Mouse (Mus musculus): ENCODE measurements around the gene Myl6. TPM values are rescaled to one million over a fixed set of nuclear protein-coding genes. Genes with fewer than 3 reads are reported as not detected.

Gene Myl6
- polyA plus RNA-seq, 1 experiment from 2014 or later: 742 TPM

DNA sequence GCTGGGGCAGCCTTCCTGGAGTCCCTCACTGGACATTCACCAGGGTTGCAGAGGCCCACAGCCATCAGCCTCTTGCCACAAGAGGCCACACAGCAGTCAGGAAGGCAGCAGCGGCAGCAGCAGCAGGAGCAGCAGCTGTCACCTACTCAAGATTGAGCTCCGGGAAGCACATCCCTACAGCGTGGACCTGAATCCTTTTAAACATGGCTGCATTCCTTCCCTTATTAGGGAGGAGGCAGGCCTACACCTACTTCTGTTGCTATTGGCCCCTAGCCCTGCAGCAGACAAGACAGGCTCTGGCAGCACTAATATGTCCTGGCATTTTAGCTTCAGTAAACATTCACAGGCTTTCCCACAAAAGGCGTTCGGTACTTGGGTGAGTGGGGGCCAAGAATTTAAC, 3.7 kb downstream of the Myl6 start:
- DNase-seq (ENCODE audit: low spot score) (no peak), ATAC-seq (ENCODE audit: low FRiP score) (no peak)
- WGBS: 72% methylated on average over 5 of the region's 5 CpGs
- H3K9me3 ChIP-seq (ENCODE audit: control insufficient read depth, low read length): no peaks in the 10 kb centered on the region
- no peak overlapping the region for H3K9ac ChIP-seq (ENCODE audit: low read depth, low read length)
- peak overlapping the region; percentile 19; the same call in 1 of the 2 replicates for H3K27ac ChIP-seq (ENCODE audit: low read depth, low read length)
- H3K4me1 ChIP-seq (replicated peaks; ENCODE audit: control insufficient read depth, insufficient read depth, low read length): peaks cover 11% of the 10 kb centered on the region
- H3K27me3 ChIP-seq (ENCODE audit: control insufficient read depth, insufficient read depth, low read length): no peaks in the 10 kb centered on the region
- H3K4me3 ChIP-seq (ENCODE audit: low read depth, low read length): 0 out of 2 replicates have a peak overlapping the region, but pooled peaks have one; percentile 2
- H3K36me3 ChIP-seq (ENCODE audit: control insufficient read depth, insufficient read depth, low read length): peaks cover 17% of the 10 kb centered on the region; the same call in 1 of the 2 replicates
- no peak overlapping the region for H3K4me2 ChIP-seq (replicated peaks; ENCODE audit: low read depth, low read length)

DNA sequence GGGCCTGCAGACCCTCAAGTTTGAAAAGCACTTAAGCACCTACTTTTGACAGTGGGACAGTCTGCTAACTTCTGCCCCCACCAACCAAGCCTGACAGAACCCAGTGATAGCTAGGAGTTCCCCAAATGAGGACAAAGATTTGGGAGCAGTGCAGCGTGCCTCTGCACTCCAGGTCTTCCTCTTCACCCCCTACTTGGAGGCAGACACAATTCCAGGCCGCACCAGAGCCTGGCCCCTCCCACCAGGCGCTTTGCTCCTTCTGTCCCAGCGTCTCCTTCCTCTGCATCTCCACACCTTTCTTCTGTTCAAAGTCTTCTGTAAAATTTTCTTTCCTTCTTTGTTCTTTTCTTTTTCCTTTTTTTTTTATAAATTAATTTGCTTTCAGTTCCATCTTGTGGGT, 4.2 kb downstream of the Myl6 start:
- Histone ChIP-seq H3K36me3 (ENCODE audit: control insufficient read depth, insufficient read depth, low read length) (peaks cover 17% of the 10 kb centered on the region; the same call in 1 of the 2 replicates), H3K27ac (ENCODE audit: low read depth, low read length) (no peak overlapping the region), H3K27me3 (ENCODE audit: control insufficient read depth, insufficient read depth, low read length) (no peaks in the 10 kb centered on the region), H3K4me1 (replicated peaks; ENCODE audit: control insufficient read depth, insufficient read depth, low read length) (peaks cover 9% of the 10 kb centered on the region), H3K4me2 (replicated peaks; ENCODE audit: low read depth, low read length) (no peak overlapping the region), H3K9ac (ENCODE audit: low read depth, low read length) (no peak overlapping the region), H3K4me3 (ENCODE audit: low read depth, low read length) (0 out of 2 replicates have a peak overlapping the region, but pooled peaks have one; percentile 2), H3K9me3 (ENCODE audit: control insufficient read depth, low read length) (no peaks in the 10 kb centered on the region)
- ATAC-seq (ENCODE audit: low FRiP score): no peak
- no peak for DNase-seq (ENCODE audit: low spot score)
- 65% methylated on average over 4 of the region's 4 CpGs for WGBS

- no peak overlapping the region for H3K4me2 ChIP-seq (replicated peaks; ENCODE audit: low read depth, low read length)
- H3K36me3 ChIP-seq (ENCODE audit: control insufficient read depth, insufficient read depth, low read length): peaks cover 17% of the 10 kb centered on the region; the same call in 1 of the 2 replicates
- no peak overlapping the region for H3K9ac ChIP-seq (ENCODE audit: low read depth, low read length)
- no peak overlapping the region for H3K27ac ChIP-seq (ENCODE audit: low read depth, low read length)
- no peaks in the 10 kb centered on the region for H3K9me3 ChIP-seq (ENCODE audit: control insufficient read depth, low read length)
- no peaks in the 10 kb centered on the region for H3K27me3 ChIP-seq (ENCODE audit: control insufficient read depth, insufficient read depth, low read length)
- H3K4me1 ChIP-seq (replicated peaks; ENCODE audit: control insufficient read depth, insufficient read depth, low read length): peaks cover 5% of the 10 kb centered on the region
- 74% methylated on average over 5 of the region's 5 CpGs for WGBS
- no peak for ATAC-seq (ENCODE audit: low FRiP score)
- H3K4me3 ChIP-seq (ENCODE audit: low read depth, low read length): no peak overlapping the region
- DNase-seq (ENCODE audit: low spot score): no peak
These were observed 4.6 kb downstream of the Myl6 start for GRCm38 (mm10) chr10:128489380-128489779.

GRCm38 (mm10) chr10:128488776-128489175, 5.2 kb downstream of the Myl6 start:
- H3K4me3 ChIP-seq (ENCODE audit: low read depth, low read length): no peak overlapping the region
- peaks cover 17% of the 10 kb centered on the region; the same call in 1 of the 2 replicates for H3K36me3 ChIP-seq (ENCODE audit: control insufficient read depth, insufficient read depth, low read length)

DNA sequence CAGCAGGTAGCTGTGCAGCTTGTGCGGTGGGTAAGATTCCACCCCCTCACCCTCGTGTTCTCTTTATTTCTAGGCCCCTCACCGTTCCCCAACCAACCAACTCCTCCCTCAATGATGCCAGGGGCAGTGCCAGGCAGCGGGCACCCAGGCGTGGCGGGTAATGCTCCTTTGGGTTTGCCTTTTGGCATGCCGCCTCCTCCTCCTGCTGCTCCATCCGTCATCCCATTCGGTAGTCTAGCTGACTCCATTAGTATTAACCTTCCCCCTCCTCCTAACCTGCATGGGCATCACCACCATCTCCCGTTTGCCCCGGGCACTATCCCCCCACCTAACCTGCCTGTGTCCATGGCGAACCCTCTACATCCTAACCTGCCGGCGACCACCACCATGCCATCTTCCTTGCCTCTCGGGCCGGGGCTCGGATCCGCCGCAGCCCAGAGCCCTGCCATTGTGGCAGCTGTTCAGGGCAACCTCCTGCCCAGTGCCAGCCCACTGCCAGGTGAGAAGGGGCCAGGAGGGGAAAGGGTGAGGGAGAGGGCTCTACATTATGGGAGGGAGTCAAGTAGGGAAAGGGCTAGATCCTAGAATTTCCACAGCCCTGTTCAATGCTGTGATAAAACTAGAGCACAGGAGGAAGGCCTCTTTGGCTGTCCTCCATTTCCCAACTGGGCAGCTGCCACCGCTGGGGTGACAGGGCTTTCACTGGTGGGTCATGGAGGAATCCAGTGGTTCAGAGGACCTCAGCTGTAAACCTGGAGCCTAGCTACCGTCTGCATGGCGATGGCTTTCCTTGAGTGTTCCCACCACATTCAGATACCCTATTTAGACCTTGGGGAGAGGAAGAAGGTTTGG, 5.9 kb downstream of the Myl6 start:
- H3K4me1 ChIP-seq (replicated peaks; ENCODE audit: control insufficient read depth, insufficient read depth, low read length): peaks cover 5% of the 10 kb centered on the region; the same call in 1 of the 2 replicates
- no peaks in the 10 kb centered on the region for H3K27me3 ChIP-seq (ENCODE audit: control insufficient read depth, insufficient read depth, low read length)
- no peaks in the 10 kb centered on the region for H3K9me3 ChIP-seq (ENCODE audit: control insufficient read depth, low read length)
- no peak overlapping the region for H3K4me3 ChIP-seq (ENCODE audit: low read depth, low read length)
- H3K9ac ChIP-seq (ENCODE audit: low read depth, low read length): no peak overlapping the region
- peaks cover 20% of the 10 kb centered on the region; the same call in 1 of the 2 replicates for H3K36me3 ChIP-seq (ENCODE audit: control insufficient read depth, insufficient read depth, low read length)
- DNase-seq (ENCODE audit: low spot score) (no peak), ATAC-seq (ENCODE audit: low FRiP score) (no peak)
- H3K4me2 ChIP-seq (replicated peaks; ENCODE audit: low read depth, low read length): no peak overlapping the region
- WGBS: 94% methylated on average over 22 of the region's 22 CpGs
- no peak overlapping the region for H3K27ac ChIP-seq (ENCODE audit: low read depth, low read length)

More at GRCm38 (mm10) chr10:128488776-128489175, 5.2 kb downstream of the Myl6 start:
- Histone ChIP-seq H3K9me3 (ENCODE audit: control insufficient read depth, low read length) (no peaks in the 10 kb centered on the region), H3K4me2 (replicated peaks; ENCODE audit: low read depth, low read length) (no peak overlapping the region), H3K27me3 (ENCODE audit: control insufficient read depth, insufficient read depth, low read length) (no peaks in the 10 kb centered on the region), H3K27ac (ENCODE audit: low read depth, low read length) (no peak overlapping the region), H3K9ac (ENCODE audit: low read depth, low read length) (no peak overlapping the region), H3K4me1 (replicated peaks; ENCODE audit: control insufficient read depth, insufficient read depth, low read length) (peaks cover 5% of the 10 kb centered on the region; the same call in 1 of the 2 replicates)
- DNase-seq (ENCODE audit: low spot score) (no peak), ATAC-seq (ENCODE audit: low FRiP score) (no peak)
- whole genome bisulfite sequencing: 94% methylated on average over 4 of the region's 4 CpGs

- peaks cover 32% of the 10 kb centered on the region for H3K36me3 ChIP-seq (ENCODE audit: control insufficient read depth, insufficient read depth, low read length)
- WGBS: 92% methylated on average over 7 of the region's 7 CpGs
- no peak overlapping the region for H3K9ac ChIP-seq (ENCODE audit: low read depth, low read length)
- ATAC-seq (ENCODE audit: low FRiP score): no peak
- H3K4me2 ChIP-seq (replicated peaks; ENCODE audit: low read depth, low read length): no peak overlapping the region
- no peak overlapping the region for H3K4me3 ChIP-seq (ENCODE audit: low read depth, low read length)
- no peaks in the 10 kb centered on the region for H3K9me3 ChIP-seq (ENCODE audit: control insufficient read depth, low read length)
- DNase-seq (ENCODE audit: low spot score): no peak
- no peak overlapping the region for H3K27ac ChIP-seq (ENCODE audit: low read depth, low read length)
- peaks cover 3% of the 10 kb centered on the region; the same call in 1 of the 2 replicates for H3K4me1 ChIP-seq (replicated peaks; ENCODE audit: control insufficient read depth, insufficient read depth, low read length)
- no peaks in the 10 kb centered on the region for H3K27me3 ChIP-seq (ENCODE audit: control insufficient read depth, insufficient read depth, low read length)
These were observed 7.6 kb downstream of the Myl6 start for GRCm38 (mm10) chr10:128486370-128486769.

DNA sequence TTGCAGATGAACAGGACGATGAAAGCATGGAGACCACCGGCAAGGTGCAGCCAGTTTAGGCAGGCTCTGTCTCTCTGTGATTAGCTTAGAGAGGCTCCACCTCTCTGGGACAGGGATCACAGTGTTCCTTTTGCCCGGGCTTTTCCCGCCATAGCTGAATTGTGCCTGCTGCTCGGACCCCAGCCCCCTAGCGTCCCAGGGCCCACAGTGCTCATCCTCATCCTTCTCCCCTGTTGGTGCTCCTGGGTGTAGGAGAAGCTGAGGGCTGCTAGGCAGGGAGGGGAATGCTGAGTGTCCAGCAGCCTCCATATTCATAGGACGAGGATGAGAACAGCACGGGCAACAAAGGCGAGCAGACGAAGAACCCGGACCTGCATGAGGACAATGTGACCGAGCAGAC, 19.6 kb downstream of the Myl6 start:
- ATAC-seq (ENCODE audit: low FRiP score) (no peak), DNase-seq (ENCODE audit: low spot score) (no peak)
- no peak overlapping the region for H3K4me2 ChIP-seq (replicated peaks; ENCODE audit: low read depth, low read length)
- H3K9me3 ChIP-seq (ENCODE audit: control insufficient read depth, low read length): no peaks in the 10 kb centered on the region
- 91% methylated on average over 12 of the region's 12 CpGs for WGBS
- H3K27ac ChIP-seq (ENCODE audit: low read depth, low read length): no peak overlapping the region
- no peaks in the 10 kb centered on the region for H3K27me3 ChIP-seq (ENCODE audit: control insufficient read depth, insufficient read depth, low read length)
- H3K9ac ChIP-seq (ENCODE audit: low read depth, low read length): no peak overlapping the region
- no peak overlapping the region for H3K4me3 ChIP-seq (ENCODE audit: low read depth, low read length)
- H3K4me1 ChIP-seq (replicated peaks; ENCODE audit: control insufficient read depth, insufficient read depth, low read length): no peaks in the 10 kb centered on the region
- H3K36me3 ChIP-seq (ENCODE audit: control insufficient read depth, insufficient read depth, low read length): peaks cover 34% of the 10 kb centered on the region

GRCm38 (mm10) chr10:128460270-128460630, 33.7 kb downstream of the Myl6 start:
- H3K9me3 ChIP-seq (ENCODE audit: control insufficient read depth, low read length): no peaks in the 10 kb centered on the region
- DNase-seq (ENCODE audit: low spot score) (peak; percentile 48), ATAC-seq (ENCODE audit: low FRiP score) (no peak)
- H3K36me3 ChIP-seq (ENCODE audit: control insufficient read depth, insufficient read depth, low read length): peaks cover 7% of the 10 kb centered on the region; the same call in 1 of the 2 replicates
- no peaks in the 10 kb centered on the region for H3K27me3 ChIP-seq (ENCODE audit: control insufficient read depth, insufficient read depth, low read length)
- H3K9ac ChIP-seq (ENCODE audit: low read depth, low read length): peak overlapping the region; percentile 99
- peak overlapping the region; percentile 97 for H3K4me3 ChIP-seq (ENCODE audit: low read depth, low read length)
- WGBS: 2% methylated on average over 5 of the region's 5 CpGs
- peak overlapping the region; percentile 96 for H3K27ac ChIP-seq (ENCODE audit: low read depth, low read length)
- H3K4me1 ChIP-seq (replicated peaks; ENCODE audit: control insufficient read depth, insufficient read depth, low read length): 0 out of 2 replicates have a peak, but pooled peaks cover 2% of the 10 kb centered on the region
- H3K4me2 ChIP-seq (replicated peaks; ENCODE audit: low read depth, low read length): peak overlapping the region; percentile 75

All from hindbrain, embryonic 11.5 days (tissue).